Mouse (Mus musculus) ES-Bruce4 (cell line): ENCODE results near the gene Crygs.

Experiments used
- CTCF ChIP-seq: IDR thresholded peaks from one replicate; pipeline ENCODE4 v1.8.1; 2011; ENCODE audit warnings: low read depth, low read length
- EP300 ChIP-seq: IDR thresholded peaks from 2 replicates; pipeline ENCODE4 v1.6.1; 2011; ENCODE audit warnings: low read depth, low read length; ENCODE audit not compliant: insufficient read depth
- POLR2A ChIP-seq: IDR thresholded peaks from one replicate; pipeline ENCODE4 v1.8.1; 2011; ENCODE audit warnings: low read length; ENCODE audit not compliant: insufficient read depth

DNA sequence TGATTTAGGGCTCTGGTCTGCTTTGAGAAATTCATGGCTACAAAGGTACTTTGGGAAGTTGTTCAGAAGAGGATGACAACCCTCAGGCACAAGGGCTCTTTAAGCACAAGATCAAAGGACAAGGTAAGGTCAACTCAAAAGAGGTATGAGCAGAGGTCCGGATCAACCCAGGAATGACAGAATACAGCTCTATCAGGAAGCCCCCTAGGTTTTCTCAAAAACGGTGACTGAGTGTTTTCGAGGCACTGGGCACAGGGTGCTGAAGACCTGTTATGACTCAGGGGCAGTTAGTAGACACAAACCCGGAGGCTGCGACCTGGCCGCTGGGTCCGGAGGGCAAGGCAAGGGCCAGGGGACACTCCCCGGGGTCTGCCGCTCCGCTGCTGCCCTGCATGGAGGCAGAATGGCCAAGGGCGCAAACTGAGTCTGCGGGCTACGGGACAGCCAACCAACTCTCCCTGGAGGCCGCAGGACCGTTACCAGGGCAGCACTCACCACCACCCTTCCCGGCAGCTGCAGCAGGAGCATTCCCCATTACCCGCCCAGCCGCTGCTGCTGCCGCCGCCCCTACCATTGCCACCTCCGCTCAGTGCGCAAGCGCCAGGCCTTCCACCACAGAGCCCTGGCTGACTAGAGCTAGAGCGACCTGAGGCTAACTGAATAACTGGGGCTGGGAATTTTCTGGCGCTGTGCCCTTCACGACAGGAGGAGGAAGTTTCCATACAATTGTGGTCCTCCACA is 32.9 kb upstream of the Crygs start:
- TF ChIP-seq EP300 = no peak
- no peak for TF ChIP-seq CTCF
- no peak for TF ChIP-seq POLR2A
